Mouse (Mus musculus) heart, embryonic 16.5 days (tissue): ENCODE measurements around the gene Lrrc73. TPM values are rescaled to one million over a fixed set of nuclear protein-coding genes. Genes with fewer than 3 reads are reported as not detected.

Source experiments
- ATAC-seq: fragments of 200-750 bp; cut with Nextera tagmentation; replicated peaks from 2 replicates; pipeline ENCODE4 v1.8.0; 2017; ENCODE audit warnings: moderate number of reproducible peaks; ENCODE audit not compliant: insufficient read depth, low FRiP score; ENCODE audit errors: extremely low read depth
- H3K27ac ChIP-seq: fragments of 300-500 bp; sonication (generic); 2 replicates; pipeline ENCODE4 v1.5.1; 2014; ENCODE audit warnings: mild to moderate bottlenecking, low read length, control low read depth, moderate library complexity
- H3K27me3 ChIP-seq: fragments of 300-500 bp; sonication (generic); 2 replicates; pipeline ENCODE4 v1.6.1; 2014; ENCODE audit warnings: low read length, mixed read lengths; ENCODE audit not compliant: control insufficient read depth, insufficient read depth
- H3K36me3 ChIP-seq: fragments of 300-500 bp; sonication (generic); 2 replicates; pipeline ENCODE4 v1.6.1; 2014; ENCODE audit not compliant: control insufficient read depth, insufficient read depth
- H3K4me1 ChIP-seq: fragments of 300-500 bp; sonication (generic); 2 replicates; pipeline ENCODE4 v1.6.1; 2014; ENCODE audit warnings: low read length, mixed read lengths; ENCODE audit not compliant: control insufficient read depth, insufficient read depth
- H3K4me2 ChIP-seq: fragments of 300-500 bp; sonication (generic); 2 replicates; pipeline ENCODE4 v1.6.1; 2014; ENCODE audit warnings: low read depth, mild to moderate bottlenecking, control low read depth, low read length
- H3K4me3 ChIP-seq: fragments of 300-500 bp; sonication (generic); 2 replicates; pipeline ENCODE4 v1.5.1; 2014; ENCODE audit warnings: mild to moderate bottlenecking, control low read depth, low read length
- H3K9ac ChIP-seq: fragments of 300-500 bp; sonication (generic); 2 replicates; pipeline ENCODE4 v1.6.1; 2014; ENCODE audit warnings: low read length, control low read depth
- H3K9me3 ChIP-seq: fragments of 300-500 bp; sonication (generic); replicated peaks from 2 replicates; pipeline ENCODE4 v1.6.1; 2016; ENCODE audit warnings: low read length; ENCODE audit not compliant: control insufficient read depth
- WGBS: fragments of 180-500 bp; shearing (Covaris S2); extraction: QIAGEN DNeasy Blood & Tissue Kit; methylation state at CpG from one replicate; pipeline ENCODE4 v1.1.7; 2014; 5-methylcytosine and 5-hydroxymethylcytosine counted together
- polyA plus RNA-seq: library from polyadenylated mRNA; unstranded; fragments of >200 nt; fragmentation: Nextera tagmentation; extraction: Ambion mirVana; gene quantifications from 2 replicates; pipeline ENCODE4 v1.2.1, GENCODE M21; 2015

Gene Lrrc73
- polyA plus RNA-seq, 1 experiment from 2014 or later = 0.68 TPM

GRCm38 (mm10) chr17:46241471-46241870 lies 11.9 kb upstream of the Lrrc73 start:
- Histone ChIP-seq H3K27ac (no peak overlapping the region), H3K9ac (no peak overlapping the region), H3K36me3 (peaks cover 58% of the 10 kb centered on the region), H3K4me2 (no peak overlapping the region), H3K27me3 (0 out of 2 replicates have a peak, but pooled peaks cover under 1% of the 10 kb centered on the region), H3K9me3 (no peaks in the 10 kb centered on the region), H3K4me1 (peaks cover 3% of the 10 kb centered on the region; the same call in 1 of the 2 replicates), H3K4me3 (no peak overlapping the region)
- 60% methylated on average over 11 of the region's 11 CpGs for WGBS
- ATAC-seq = no peak

GRCm38 (mm10) chr17:46242274-46242673 lies 11.1 kb upstream of the Lrrc73 start:
- Histone ChIP-seq H3K4me2 (no peak overlapping the region), H3K27ac (no peak overlapping the region), H3K4me1 (peaks cover 11% of the 10 kb centered on the region), H3K36me3 (peaks cover 52% of the 10 kb centered on the region), H3K9ac (no peak overlapping the region), H3K4me3 (no peak overlapping the region), H3K9me3 (no peaks in the 10 kb centered on the region), H3K27me3 (no peaks in the 10 kb centered on the region)
- no peak for ATAC-seq
- 84% methylated on average over 13 of the region's 13 CpGs for WGBS

GRCm38 (mm10) chr17:46242993-46243392 lies 10.3 kb upstream of the Lrrc73 start:
- ATAC-seq = no peak
- Histone ChIP-seq H3K9ac (no peak overlapping the region), H3K4me2 (no peak overlapping the region), H3K4me3 (no peak overlapping the region), H3K4me1 (peaks cover 12% of the 10 kb centered on the region), H3K27me3 (no peaks in the 10 kb centered on the region), H3K27ac (no peak overlapping the region), H3K9me3 (no peaks in the 10 kb centered on the region), H3K36me3 (peaks cover 48% of the 10 kb centered on the region)
- WGBS = 85% methylated on average over 4 of the region's 4 CpGs

GRCm38 (mm10) chr17:46243624-46244023 lies 9.7 kb upstream of the Lrrc73 start:
- peaks cover 13% of the 10 kb centered on the region for H3K4me1 ChIP-seq
- no peak overlapping the region for H3K4me3 ChIP-seq
- H3K4me2 ChIP-seq = no peak overlapping the region
- no peak for ATAC-seq
- no peak overlapping the region for H3K9ac ChIP-seq
- H3K27me3 ChIP-seq = no peaks in the 10 kb centered on the region
- WGBS = 87% methylated on average over 2 of the region's 2 CpGs
- no peaks in the 10 kb centered on the region for H3K9me3 ChIP-seq
- no peak overlapping the region for H3K27ac ChIP-seq
- peaks cover 48% of the 10 kb centered on the region for H3K36me3 ChIP-seq

- H3K36me3 ChIP-seq = peaks cover 45% of the 10 kb centered on the region
- no peak for ATAC-seq
- WGBS = 67% methylated on average over 10 of the region's 10 CpGs
Observed at GRCm38 (mm10) chr17:46244579-46244978, 8.8 kb upstream of the Lrrc73 start.

GRCm38 (mm10) chr17:46247512-46248188 lies 5.7 kb upstream of the Lrrc73 start, which contains the start of the genes Polr1c and Yipf3:
Gene Polr1c, minus strand, starts transcription at chr17:46248054.
Gene Yipf3, plus strand, starts transcription at chr17:46248080.
- Histone ChIP-seq H3K9me3 (no peaks in the 10 kb centered on the region), H3K9ac (peak within 1 kb of the TSS; percentile 90), H3K4me3 (peak within 1 kb of the TSS; percentile 85), H3K4me2 (peak within 1 kb of the TSS; percentile 94), H3K36me3 (peaks cover 53% of the 10 kb centered on the region), H3K27me3 (no peaks in the 10 kb centered on the region), H3K4me1 (peaks cover 21% of the 10 kb centered on the region), H3K27ac (peak within 1 kb of the TSS; percentile 72)
- WGBS = under 1% methylated on average over 53 of the region's 53 CpGs
- peak; percentile 92 for ATAC-seq

More at GRCm38 (mm10) chr17:46244579-46244978, 8.8 kb upstream of the Lrrc73 start:
- no peaks in the 10 kb centered on the region for H3K9me3 ChIP-seq
- peaks cover 20% of the 10 kb centered on the region for H3K4me1 ChIP-seq
- H3K9ac ChIP-seq = no peak overlapping the region
- H3K4me3 ChIP-seq = no peak overlapping the region
- no peak overlapping the region for H3K4me2 ChIP-seq
- no peak overlapping the region for H3K27ac ChIP-seq
- H3K27me3 ChIP-seq = no peaks in the 10 kb centered on the region

- under 1% methylated on average over 37 of the region's 37 CpGs for WGBS
- Histone ChIP-seq H3K4me2 (peak overlapping the region; percentile 94), H3K4me1 (peaks cover 21% of the 10 kb centered on the region), H3K36me3 (peaks cover 49% of the 10 kb centered on the region), H3K9ac (peak overlapping the region; percentile 90), H3K27me3 (no peaks in the 10 kb centered on the region), H3K9me3 (no peaks in the 10 kb centered on the region), H3K27ac (peak overlapping the region; percentile 72), H3K4me3 (peak overlapping the region; percentile 85)
- peak; percentile 35; the same call in 1 of the 2 replicates for ATAC-seq
Observed at GRCm38 (mm10) chr17:46248189-46248522, 5.2 kb upstream of the Lrrc73 start.

GRCm38 (mm10) chr17:46251174-46251573 lies 2.2 kb upstream of the Lrrc73 start:
- no peak overlapping the region for H3K27ac ChIP-seq
- H3K27me3 ChIP-seq = peaks cover 16% of the 10 kb centered on the region
- H3K9me3 ChIP-seq = no peaks in the 10 kb centered on the region
- no peak overlapping the region for H3K4me2 ChIP-seq
- peaks cover 26% of the 10 kb centered on the region for H3K4me1 ChIP-seq
- no peak overlapping the region for H3K9ac ChIP-seq
- no peak overlapping the region for H3K4me3 ChIP-seq
- ATAC-seq = no peak
- WGBS = 77% methylated on average over 7 of the region's 7 CpGs
- H3K36me3 ChIP-seq = peaks cover 23% of the 10 kb centered on the region

- no peak for ATAC-seq
- peak overlapping the region; percentile 78 for H3K4me3 ChIP-seq
- H3K9me3 ChIP-seq = 0 out of 2 replicates have a peak, but pooled peaks cover 3% of the 10 kb centered on the region
- H3K9ac ChIP-seq = peak overlapping the region; percentile 72; the same call in 1 of the 2 replicates
- H3K36me3 ChIP-seq = peaks cover 28% of the 10 kb centered on the region
- H3K4me2 ChIP-seq = peak overlapping the region; percentile 100
- peaks cover 17% of the 10 kb centered on the region for H3K4me1 ChIP-seq
- no peak overlapping the region for H3K27ac ChIP-seq
- peaks cover 16% of the 10 kb centered on the region for H3K27me3 ChIP-seq
- WGBS = 56% methylated on average over 14 of the region's 14 CpGs
Observed at GRCm38 (mm10) chr17:46252571-46253451, 520 bp upstream of the Lrrc73 start.
